Mouse (Mus musculus): Measurements from ENCODE around the gene Mc1r.

The Mc1r gene

DNA sequence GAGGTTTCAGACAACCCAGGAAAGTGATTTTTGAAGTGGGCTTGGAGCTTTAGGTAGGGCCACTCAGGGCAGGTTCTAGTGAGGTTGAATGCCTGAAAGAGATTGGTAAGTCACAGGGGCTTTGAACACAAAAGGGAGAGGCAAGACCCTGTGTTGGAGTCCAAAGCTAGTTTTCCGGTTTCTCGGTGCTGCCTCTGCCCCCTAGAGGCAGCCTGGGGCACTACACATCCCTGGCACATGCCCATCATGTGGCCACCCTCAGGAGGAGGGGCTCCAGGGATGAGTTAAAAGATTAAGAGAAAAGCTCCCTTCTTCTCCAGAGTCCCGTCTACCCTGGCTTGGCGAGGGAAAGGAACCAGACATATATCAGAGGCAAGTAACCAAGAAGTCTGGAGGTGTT is at the start of gene Mc1r:
Gene Mc1r (plus strand): TSS at position 322 of the 400 bp plus-strand sequence.
- peak; percentile 71 for DNase-seq

DNA sequence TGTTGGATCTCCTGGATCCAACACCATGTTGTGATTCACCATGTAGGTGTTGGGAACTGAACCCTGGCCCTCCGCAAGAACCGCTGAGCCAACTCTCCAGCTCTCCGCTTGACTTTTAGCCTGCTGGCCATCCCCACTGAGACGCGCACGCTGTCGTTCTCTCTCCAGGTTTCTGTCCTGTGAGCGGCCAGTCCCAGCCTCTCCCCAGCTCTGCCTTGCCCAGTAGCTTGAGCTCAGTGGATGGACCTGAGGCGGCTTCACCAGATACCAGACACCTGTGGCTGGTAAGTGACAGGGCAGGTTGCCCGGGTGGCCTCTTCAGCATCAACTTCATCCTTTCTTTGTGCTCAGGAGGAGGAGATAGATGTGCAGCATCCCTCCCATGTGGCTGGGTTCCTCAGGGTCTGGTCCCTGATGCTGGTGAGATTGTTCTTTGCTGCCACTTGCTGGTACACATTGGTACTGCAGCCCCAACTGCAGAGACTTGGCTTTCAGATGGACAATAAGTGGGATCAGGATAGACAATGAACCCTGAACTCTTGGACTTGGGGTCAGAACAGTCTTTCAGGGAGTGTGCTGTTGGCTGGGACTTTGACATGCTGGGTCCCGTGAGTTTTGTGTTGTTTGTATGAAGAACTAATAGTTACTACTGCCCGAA is 45.7 kb upstream of the Mc1r start:
- peak; percentile 83 for DNase-seq

DNA sequence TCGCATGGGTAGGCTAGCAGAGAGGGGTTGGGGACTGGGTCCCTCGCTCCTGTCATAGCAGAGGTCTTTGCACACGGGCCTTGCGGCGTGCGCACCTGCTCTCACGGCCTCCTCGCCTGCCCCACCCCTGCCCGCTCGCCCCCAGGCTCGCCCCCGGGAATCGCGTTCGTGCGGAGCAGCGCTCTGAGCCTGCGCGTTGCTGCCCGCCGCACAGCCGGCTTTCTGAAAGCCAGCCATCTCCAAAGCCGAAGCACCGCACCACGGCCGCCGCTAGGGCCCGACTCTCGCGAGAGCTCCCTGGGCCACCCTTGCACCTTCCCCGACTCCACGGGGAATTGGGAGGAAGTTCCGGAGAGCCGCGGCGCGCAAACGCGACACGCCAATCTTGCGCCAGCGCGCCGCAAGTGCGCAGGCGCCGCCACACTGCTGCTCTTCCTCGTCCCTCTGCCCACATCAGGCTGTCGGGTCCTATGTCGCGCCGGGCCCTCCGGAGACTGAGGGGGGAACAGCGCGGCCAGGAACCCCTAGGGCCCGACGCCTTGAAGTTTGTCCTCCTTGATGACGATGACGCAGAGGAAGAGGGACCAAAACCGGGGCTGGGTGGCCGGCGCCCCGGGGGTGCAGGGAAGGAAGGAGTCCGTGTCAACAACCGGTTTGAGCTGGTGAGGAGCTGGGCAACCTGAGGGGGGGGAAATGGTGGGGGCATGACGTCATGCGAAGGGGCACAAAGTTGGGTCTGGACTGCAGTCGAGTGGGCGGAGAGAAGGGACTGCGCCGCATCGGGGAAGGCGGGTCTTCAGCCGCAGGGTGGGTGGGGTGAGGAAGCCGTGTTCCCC is 33.3 kb upstream of the Mc1r start, which contains the start of gene Tcf25:
Gene Tcf25 (plus strand): TSS at position 351 of the 836 bp plus-strand sequence.
- peak; percentile 96 for DNase-seq

DNA sequence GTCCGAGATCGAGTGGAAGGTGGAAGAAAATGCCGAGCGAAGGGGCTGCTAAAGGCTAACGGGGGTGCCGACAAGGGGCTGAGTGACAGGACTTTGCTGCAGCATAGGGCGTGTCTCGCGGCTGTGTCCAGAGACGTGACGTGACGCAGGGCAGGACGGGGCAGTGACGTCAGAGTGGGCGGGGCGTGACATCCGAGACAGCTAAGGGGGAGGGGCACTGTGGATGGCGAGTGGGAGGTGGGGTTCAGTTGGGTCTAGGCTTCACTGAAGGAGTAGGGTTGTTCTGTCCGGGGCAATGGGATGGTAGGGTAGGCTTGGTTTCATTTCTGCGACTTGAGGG is 32.7 kb upstream of the Mc1r start:
- DNase-seq, result peak; percentile 94

DNA sequence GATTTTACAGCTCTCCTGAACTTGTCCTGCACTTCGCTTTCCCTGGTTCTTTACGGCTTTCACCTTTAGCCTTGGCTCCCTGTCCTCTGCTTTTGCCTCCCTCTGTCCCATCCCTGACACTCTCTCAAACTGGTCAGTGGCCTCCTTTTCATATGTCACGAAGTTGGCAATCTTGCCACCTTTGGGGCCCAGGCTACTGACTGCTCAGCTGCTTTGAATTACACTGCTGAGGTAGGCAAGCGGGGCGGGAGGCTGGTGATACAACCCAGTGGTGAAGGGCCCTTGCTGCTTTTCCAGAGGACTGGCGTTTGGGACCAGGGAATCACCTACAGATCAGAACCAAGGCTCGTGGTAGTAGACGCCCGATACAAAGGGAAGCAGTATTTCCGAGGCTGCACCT is 31.2 kb upstream of the Mc1r start:
- DNase-seq, result no peak

DNA sequence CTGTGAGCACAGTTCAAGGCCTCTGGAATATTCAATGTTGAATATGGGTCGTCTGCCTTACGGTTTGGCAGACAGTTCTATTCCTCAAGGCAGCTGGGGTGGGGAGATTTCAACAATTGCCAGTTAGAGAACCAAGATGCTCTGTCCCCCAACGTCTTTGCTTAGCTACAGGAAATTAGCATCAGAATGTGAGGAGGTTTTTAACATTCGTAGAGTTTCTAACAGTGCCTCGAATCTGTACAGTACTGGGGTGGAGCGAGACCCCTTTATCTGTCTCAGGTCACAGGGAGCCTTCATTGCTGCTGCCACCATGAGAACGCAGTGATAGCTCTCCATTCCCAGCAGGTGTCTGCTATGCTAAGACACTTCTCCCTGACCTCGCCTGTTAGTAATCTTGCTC is 30.8 kb upstream of the Mc1r start:
- DNase-seq, result no peak

DNA sequence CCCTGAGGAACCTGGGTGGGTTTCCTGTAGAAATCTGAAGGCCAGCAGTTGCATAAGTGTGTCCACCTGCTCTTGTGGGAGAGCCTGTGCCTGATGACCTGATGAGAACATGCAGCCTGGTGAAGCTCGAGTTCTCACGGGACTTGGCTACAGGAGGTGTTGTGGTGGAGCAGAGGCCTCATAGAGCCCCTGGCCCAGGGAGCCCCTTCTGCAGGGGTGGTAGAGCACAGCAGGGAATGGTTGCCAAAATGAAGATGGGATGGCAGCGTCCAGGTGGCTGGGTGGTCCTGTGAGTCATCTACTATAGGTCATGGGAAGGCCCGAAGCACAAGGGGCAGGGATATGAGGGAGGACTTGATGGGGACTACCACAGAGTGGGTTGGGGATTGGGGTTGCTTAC is 25.2 kb upstream of the Mc1r start:
- DNase-seq, result no peak

DNA sequence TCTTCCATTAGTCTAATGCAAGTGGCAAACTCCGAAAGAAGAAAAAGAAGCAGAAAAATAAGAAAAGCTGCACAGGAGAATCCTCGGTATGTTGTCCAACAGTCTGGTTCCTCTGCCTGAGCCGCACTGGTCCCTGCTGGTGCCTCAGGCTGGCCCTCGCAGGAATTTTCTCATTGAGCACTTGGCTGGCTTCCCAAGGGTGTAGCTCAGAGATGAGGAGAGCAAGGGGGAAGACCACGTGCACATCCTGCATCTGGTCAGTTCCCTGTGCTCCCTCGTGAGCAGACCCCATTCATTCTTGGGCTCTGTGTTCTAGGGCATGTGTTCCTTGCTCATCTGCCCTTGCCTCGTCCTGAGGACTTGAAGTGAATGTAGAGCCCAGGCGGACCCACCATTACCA is 24.4 kb upstream of the Mc1r start:
- no peak for DNase-seq

DNA sequence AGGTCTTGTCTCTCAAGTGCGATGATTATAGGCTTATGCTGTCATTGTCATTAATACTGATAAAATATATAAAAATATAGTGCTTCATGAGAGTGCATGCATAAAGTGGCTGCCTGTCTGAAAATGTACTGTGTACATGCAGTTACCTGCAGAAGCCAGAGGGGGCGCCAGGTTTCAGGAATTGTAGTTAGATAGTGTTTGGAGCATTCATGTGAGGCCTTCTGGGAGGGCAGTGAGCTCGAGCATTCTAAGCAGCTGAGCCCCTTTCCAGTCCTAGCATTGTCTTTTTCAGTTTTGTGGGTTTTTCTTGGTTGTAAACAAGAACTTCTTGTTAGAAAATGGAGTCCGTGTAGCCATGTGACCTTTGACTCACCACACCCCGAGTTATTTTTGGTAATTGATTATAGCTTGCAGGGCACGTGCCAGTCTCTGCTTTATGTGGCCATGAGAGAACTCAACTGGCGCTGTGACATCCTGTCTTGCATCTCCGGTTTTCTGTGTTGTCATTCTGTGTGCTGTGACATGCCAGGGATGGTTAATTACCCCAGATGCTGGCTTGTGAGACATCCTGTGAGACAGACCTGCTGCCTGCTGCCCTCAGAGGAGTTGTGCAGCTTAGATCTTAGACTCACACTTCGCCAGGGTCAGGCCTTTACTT is 21.9 kb upstream of the Mc1r start:
- DNase-seq, result no peak

DNA sequence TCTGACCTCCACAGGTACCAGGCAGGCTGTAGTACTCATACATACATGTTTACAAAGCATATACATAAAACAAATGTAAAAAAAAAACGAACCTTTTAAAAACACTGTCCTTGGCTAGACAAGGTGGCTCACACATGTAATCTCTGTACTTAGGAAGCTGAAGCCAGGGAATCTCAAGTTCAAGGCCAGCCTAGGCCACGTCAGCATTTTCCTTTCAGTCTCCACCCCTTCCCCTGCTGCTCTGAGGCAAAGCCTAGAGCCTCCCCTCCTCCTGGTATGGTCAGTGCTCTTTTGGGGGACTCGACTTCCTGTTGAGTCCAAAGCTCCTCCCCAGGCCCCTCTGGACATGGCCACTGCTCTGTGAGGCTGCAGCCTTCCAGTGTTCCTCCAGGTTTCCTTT is 19.9 kb upstream of the Mc1r start:
- no peak for DNase-seq

DNA sequence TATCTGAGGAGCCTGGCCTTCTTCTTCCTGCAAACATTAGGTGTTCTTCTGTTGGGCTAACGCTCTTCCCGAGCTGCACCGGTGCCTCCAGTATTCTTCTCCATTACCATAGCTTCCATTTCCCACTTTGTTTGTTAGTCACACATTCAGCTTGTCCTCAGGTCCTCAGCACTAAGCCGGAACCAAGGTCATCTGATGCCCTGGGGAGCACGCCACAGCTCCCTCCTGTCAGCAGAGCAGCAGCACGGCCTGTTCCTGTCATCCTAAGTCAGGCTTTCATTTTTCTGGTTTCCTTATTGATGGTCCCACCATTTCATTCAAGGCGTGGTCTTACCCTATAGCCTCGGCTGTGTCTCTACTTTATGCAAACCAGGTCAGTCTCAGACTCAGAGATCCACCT is 19.1 kb upstream of the Mc1r start:
- no peak for DNase-seq

DNA sequence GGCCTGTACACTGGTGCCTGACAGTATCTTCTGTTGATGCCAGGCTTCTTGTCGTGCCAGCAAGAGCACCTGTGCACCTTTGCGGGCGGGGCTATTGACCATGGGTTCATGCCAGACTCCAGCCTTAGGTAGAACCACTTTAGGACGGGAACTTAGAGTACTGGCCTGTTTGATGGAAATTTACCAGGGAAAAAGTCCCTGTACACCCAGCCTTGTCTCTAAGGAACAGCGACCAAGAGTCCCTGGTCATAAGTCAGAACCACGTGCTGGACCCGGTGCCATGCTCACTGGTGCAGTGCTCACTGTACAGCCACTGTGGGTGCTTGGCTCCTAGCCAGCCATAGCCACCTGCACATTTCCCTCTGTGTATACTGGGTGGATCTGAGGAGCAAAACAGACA is 17.9 kb upstream of the Mc1r start:
- peak; percentile 52 for DNase-seq

DNA sequence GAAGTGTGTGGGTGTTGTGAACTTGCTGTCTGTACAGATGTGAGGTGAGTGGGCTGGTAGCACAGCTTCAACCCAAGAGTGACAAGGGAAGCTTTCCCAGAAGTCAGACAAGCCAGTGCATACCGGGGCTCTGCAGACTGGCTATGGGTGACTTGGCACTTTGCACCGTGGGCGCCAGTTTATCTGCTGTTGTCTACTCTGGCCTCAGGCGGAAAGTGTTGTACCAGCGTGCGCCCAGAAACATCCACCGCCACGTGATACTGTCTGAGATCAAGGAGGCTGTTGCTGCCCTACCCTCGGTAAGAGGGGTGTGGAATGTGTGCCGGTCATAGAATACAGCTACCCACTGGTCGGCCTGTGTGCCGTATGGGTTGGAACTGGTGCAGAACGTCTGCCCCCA is 8.6 kb upstream of the Mc1r start:
- DNase-seq, result no peak

DNA sequence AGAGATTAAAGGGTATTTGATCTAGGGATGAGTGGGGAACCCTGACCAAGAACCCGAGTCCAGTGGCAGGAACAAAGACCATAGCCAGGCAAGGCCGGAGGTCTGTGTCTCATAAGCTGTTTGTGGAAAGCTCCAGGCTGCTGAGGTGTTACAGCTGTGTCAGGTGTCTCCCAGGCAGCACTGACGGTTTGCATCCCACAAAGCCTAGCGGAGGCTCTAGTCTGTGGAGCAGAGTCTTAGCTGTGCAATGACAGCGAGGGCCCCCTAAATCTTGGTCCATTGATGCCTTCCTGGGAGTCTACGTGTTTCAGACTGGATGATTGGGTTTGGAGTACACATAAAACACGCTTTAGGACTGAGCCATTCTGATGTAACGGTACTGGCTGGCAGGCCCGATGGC is 5.0 kb upstream of the Mc1r start:
- DNase-seq, result no peak

DNA sequence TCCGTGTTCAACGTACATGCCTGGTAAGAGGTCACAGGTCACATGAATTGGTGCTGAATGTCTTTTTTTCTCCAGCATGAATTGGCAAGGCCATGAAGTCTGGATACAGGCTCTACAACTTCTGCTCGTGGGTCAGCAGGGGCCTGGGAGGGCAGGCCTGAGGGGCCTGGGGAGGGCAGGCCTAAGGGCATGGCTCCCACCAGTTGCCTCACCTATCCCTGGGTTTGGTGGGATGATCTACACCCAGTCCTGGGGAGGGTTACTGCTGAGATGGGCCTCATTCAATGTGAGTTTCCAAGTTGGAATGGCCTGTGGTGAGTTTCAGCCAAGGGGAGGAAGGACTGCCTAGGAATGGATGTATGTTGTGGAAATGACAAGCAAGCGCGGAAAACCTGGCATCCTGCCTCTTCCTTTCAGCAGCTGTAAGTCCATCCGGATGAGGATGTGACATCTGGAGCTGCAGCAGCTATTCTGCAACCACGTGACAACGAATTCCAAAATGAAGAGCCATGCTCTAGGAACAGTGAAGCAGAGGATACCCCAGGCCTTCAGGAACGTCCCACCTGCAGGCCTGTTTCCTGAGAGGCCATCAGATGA is 4.1 kb upstream of the Mc1r start:
- no peak for DNase-seq

DNA sequence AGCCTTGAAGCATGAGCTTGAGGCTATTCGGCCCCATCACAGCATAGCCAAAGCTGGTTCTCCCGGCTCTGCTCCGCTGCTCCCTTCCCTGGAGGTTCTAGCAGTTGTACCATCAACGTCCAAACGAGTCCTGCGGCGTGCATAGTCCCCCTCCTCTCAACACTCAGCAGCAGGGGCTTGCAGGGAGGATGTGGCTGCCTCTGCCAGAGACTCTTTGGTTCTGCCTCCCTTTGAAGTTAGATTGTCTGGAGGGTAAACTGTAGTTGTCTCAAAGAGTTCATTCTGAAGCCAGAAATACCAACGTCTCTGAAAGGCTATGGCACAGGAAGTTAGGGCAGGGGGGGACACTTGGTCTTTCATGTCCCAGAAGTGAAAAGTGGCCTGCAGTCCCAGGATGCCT is 2.4 kb upstream of the Mc1r start:
- DNase-seq, result no peak

DNA sequence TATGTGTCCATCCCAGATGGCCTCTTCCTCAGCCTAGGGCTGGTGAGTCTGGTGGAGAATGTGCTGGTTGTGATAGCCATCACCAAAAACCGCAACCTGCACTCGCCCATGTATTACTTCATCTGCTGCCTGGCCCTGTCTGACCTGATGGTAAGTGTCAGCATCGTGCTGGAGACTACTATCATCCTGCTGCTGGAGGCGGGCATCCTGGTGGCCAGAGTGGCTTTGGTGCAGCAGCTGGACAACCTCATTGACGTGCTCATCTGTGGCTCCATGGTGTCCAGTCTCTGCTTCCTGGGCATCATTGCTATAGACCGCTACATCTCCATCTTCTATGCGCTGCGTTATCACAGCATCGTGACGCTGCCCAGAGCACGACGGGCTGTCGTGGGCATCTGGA is 705 bp downstream of the Mc1r start:
- DNase-seq, result no peak

DNA sequence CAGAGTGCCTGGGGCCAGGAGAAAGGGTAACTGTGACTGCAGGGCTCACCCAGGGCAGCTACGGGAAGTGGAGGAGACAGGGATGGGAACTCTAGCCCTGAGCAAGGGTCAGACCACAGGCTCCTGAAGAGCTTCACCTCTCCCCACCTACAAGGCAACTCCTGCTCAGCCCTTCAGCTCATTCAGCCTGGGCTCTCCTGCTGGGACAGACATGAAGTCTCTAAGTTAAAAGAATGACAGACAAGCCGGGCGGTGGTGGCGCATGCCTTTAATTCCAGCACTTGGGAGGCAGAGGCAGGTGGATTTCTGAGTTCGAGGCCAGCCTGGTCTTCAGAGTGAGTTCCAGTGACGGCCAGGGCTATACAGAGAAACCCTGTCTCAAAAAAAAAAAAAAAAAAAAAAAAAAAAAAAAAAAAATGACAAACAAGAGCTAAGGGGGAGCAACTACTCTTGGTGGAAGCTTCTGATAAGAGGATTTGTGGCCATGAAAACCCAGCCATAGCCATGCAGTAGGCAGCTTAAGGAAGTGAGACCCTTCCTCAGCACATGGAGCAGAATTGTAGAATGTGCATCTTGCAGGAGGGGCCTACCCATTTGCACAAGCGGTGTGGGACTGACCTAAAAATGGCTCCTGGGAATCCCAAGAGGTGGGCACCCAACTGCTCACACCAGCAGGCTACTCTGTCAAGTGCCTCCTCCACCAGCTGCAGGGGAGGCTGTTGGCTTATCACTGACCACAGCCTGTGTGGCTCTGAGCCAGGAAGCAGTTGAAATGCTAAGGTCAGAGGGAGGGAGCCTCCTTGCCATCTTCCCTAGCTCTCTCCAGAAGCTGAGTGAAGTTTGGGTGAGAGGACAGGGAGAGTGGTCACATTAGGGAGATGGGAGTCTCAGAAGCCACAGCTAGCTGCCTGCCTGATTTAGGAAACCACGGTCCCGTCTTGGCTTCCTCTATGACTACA is 2.0 kb downstream of the Mc1r start:
- DNase-seq, result no peak

DNA sequence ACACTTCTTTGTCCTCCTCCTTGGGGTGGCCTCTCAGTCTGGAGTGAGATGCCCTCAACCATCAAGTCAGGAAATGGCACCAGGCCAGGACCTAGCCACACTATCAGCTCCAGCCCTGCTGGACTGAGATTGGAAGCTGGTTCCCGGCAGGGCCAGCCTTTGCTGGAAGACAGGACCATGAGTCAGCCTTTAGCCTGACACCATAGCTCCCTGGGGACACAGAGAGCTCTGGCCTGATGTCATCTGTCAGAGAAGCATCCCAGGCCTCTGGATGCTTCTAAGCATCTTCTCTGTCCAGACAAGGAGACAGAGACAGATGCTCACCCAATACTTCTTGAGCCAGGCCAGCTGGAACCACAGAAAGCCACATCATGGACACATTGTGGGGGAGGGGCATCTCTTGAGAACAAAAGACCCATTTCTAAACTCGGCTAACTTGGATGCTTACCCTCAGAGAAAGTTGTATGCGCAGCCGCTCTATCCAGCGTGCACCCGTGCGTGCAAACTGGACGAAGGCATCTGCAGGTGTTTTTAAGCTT is 3.2 kb downstream of the Mc1r start:
- peak; percentile 54 for DNase-seq

DNA sequence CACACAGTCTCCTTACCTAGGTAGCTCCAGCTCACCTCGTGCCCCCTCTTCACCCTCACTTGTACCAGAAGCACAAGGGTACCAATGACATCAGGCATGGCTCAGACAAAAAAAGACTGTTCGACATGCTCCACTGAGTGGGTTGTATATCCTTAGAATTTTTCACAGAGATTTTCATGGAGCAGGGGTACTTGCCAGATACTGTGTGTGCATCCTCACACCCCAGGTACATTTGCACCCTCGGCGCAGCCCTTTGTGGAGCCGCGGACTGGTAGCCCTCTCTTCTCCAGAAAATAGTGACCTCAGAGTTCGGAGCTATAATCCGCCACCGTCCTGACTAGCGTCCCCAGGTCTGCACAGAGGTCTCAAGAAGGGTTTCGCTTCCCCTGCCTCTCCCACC is 3.9 kb downstream of the Mc1r start:
- DNase-seq, result peak; percentile 46

DNA sequence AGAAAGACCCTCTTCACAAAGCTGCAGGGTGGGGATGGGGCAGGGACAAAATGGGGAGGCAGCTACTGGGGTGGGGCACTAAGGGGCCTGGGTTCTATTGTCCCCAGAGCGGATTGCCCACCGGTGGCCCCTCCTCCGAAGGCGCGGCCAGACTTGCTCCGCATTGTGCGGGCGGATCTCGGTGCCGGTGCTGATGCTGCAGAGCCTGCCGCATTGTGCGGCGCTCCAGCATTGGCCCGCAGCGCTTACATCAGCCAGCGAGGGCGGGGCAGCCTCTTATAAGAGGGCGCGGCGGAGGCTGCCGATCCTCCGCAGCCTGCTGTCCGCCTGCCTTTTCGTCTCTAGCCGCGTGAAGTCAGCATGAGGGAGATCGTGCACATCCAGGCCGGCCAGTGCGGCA is 4.3 kb downstream of the Mc1r start, which contains the start of gene Tubb3:
Gene Tubb3 (plus strand): TSS at position 179 of the 400 bp plus-strand sequence.
- peak; percentile 93 for DNase-seq

DNA sequence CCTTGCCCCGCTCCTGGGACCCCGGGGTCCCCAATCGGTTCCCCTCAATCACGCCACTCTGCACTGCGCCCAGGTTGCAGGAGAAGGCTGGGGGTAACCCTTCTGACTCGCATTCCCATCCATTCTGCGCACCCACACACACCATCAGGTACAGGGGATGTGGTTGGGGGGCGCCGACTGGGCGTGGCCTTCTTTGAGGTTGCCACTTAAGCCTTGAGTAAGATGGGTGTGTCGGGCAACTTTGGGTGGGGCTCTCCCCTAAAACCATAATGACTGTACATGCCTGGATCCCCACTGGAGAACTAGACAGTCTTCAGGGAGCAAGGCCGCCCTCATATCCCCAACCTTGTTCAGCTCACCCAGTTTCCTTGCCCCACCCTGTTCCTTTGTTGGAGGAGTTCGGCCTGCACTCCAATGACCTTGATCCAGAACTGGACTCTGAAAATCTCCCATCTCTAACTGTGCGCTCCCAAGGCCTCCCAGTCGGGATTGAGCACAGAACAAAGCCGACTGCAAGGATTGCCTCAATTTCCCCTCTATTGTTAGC is 4.9 kb downstream of the Mc1r start:
- no peak for DNase-seq

Data from cerebellum, adult 8-10 months (tissue).